Mouse (Mus musculus): Measurements from ENCODE around the gene Cyp2u1. TPM values are rescaled to one million over a fixed set of nuclear protein-coding genes. Genes with fewer than 3 reads are reported as not detected.

Cyp2u1 gene
- polyA plus RNA-seq, 1 experiment from 2014 or later = 2.3 TPM

- Histone ChIP-seq H3K27me3 (ENCODE audit: control insufficient read depth, insufficient read depth, low read length) (no peaks in the 10 kb centered on the region), H3K4me3 (ENCODE audit: low read depth, low read length) (no peak overlapping the region), H3K9ac (replicated peaks; ENCODE audit: low read depth, low read length) (no peak overlapping the region), H3K27ac (ENCODE audit: low read length) (no peak overlapping the region), H3K9me3 (ENCODE audit: control insufficient read depth, low read depth, low read length) (no peaks in the 10 kb centered on the region), H3K36me3 (ENCODE audit: control insufficient read depth, insufficient read depth, low read length) (no peaks in the 10 kb centered on the region), H3K4me2 (replicated peaks; ENCODE audit: low read depth, low read length) (no peak overlapping the region), H3K4me1 (ENCODE audit: control insufficient read depth, insufficient read depth, low read length) (no peaks in the 10 kb centered on the region)
- WGBS = 95% methylated on average over 1 of the region's 1 CpGs
- no peak for ATAC-seq (ENCODE audit: insufficient number of reproducible peaks, insufficient read depth, low FRiP score, low read depth)
Observed at GRCm38 (mm10) chr3:131317126-131317525, 14.1 kb upstream of the Cyp2u1 start.

DNA sequence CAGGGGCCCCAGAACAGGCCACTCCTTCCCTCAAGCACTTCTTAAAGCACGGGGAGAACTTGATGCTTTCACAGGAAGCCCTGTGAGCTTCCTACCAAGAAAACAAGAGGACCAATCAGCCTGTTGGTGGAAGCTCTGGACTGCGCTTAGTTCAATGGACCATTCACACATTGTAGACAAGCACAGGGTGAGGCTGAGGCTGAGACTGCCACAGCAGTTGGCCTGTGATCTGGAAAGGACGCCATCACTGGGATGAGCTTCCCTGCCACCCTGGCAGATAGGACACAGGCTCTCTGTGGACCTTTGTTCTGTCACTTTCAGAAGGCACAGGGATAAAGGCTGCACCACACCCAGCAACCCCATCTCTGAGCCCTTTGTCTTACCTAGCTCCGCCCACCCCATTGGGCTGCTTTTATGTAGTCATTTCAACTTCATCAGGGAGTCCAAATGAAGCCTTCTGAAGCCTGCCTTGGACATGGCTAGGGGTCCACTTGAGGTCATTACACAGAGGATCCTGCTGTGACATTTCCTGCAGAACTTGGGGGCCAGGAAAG, 13.0 kb upstream of the Cyp2u1 start:
- H3K9ac ChIP-seq (replicated peaks; ENCODE audit: low read depth, low read length) = no peak overlapping the region
- H3K27ac ChIP-seq (ENCODE audit: low read length) = no peak overlapping the region
- no peak overlapping the region for H3K4me3 ChIP-seq (ENCODE audit: low read depth, low read length)
- no peak for ATAC-seq (ENCODE audit: insufficient number of reproducible peaks, insufficient read depth, low FRiP score, low read depth)
- H3K4me2 ChIP-seq (replicated peaks; ENCODE audit: low read depth, low read length) = no peak overlapping the region
- no peaks in the 10 kb centered on the region for H3K4me1 ChIP-seq (ENCODE audit: control insufficient read depth, insufficient read depth, low read length)
- no peaks in the 10 kb centered on the region for H3K27me3 ChIP-seq (ENCODE audit: control insufficient read depth, insufficient read depth, low read length)
- WGBS = 64% methylated on average over 4 of the region's 4 CpGs
- no peaks in the 10 kb centered on the region for H3K9me3 ChIP-seq (ENCODE audit: control insufficient read depth, low read depth, low read length)
- no peaks in the 10 kb centered on the region for H3K36me3 ChIP-seq (ENCODE audit: control insufficient read depth, insufficient read depth, low read length)

GRCm38 (mm10) chr3:131312340-131312739, 9.3 kb upstream of the Cyp2u1 start:
- no peak for ATAC-seq (ENCODE audit: insufficient number of reproducible peaks, insufficient read depth, low FRiP score, low read depth)
- Histone ChIP-seq H3K4me2 (replicated peaks; ENCODE audit: low read depth, low read length) (no peak overlapping the region), H3K9me3 (ENCODE audit: control insufficient read depth, low read depth, low read length) (peaks cover 7% of the 10 kb centered on the region), H3K27ac (ENCODE audit: low read length) (no peak overlapping the region), H3K36me3 (ENCODE audit: control insufficient read depth, insufficient read depth, low read length) (no peaks in the 10 kb centered on the region), H3K27me3 (ENCODE audit: control insufficient read depth, insufficient read depth, low read length) (no peaks in the 10 kb centered on the region), H3K9ac (replicated peaks; ENCODE audit: low read depth, low read length) (no peak overlapping the region), H3K4me1 (ENCODE audit: control insufficient read depth, insufficient read depth, low read length) (no peaks in the 10 kb centered on the region), H3K4me3 (ENCODE audit: low read depth, low read length) (no peak overlapping the region)
- WGBS = 31% methylated on average over 9 of the region's 9 CpGs

GRCm38 (mm10) chr3:131310572-131310971, 7.5 kb upstream of the Cyp2u1 start:
- ATAC-seq (ENCODE audit: insufficient number of reproducible peaks, insufficient read depth, low FRiP score, low read depth) = no peak
- H3K4me2 ChIP-seq (replicated peaks; ENCODE audit: low read depth, low read length) = no peak overlapping the region
- no peaks in the 10 kb centered on the region for H3K36me3 ChIP-seq (ENCODE audit: control insufficient read depth, insufficient read depth, low read length)

DNA sequence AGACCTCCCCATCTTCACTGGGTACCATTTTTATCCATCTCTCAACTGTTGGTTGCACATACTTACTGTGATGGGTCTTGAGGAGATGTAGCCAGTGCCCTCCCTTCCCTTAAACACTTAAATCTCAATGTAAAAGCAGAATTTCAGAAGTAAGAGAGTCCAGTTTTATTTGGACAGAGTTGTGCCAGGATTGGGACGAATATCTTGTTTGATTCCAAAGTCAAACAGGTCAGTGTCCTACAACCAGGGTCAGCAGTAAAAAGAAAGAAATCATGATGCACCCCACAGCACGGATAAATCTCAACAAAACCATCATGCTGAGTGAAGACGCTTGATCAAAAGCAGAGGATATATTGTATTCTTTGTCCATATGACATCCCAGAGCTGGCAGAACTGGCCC, 4.8 kb upstream of the Cyp2u1 start:
- ATAC-seq (ENCODE audit: insufficient number of reproducible peaks, insufficient read depth, low FRiP score, low read depth) = no peak
- no peak overlapping the region for H3K4me3 ChIP-seq (ENCODE audit: low read depth, low read length)
- no peak overlapping the region for H3K4me2 ChIP-seq (replicated peaks; ENCODE audit: low read depth, low read length)
- H3K9ac ChIP-seq (replicated peaks; ENCODE audit: low read depth, low read length) = no peak overlapping the region
- H3K4me1 ChIP-seq (ENCODE audit: control insufficient read depth, insufficient read depth, low read length) = no peaks in the 10 kb centered on the region
- peaks cover 7% of the 10 kb centered on the region for H3K9me3 ChIP-seq (ENCODE audit: control insufficient read depth, low read depth, low read length)
- H3K36me3 ChIP-seq (ENCODE audit: control insufficient read depth, insufficient read depth, low read length) = no peaks in the 10 kb centered on the region
- WGBS = 85% methylated on average over 3 of the region's 3 CpGs
- no peaks in the 10 kb centered on the region for H3K27me3 ChIP-seq (ENCODE audit: control insufficient read depth, insufficient read depth, low read length)
- H3K27ac ChIP-seq (ENCODE audit: low read length) = no peak overlapping the region

More at GRCm38 (mm10) chr3:131310572-131310971, 7.5 kb upstream of the Cyp2u1 start:
- H3K27me3 ChIP-seq (ENCODE audit: control insufficient read depth, insufficient read depth, low read length) = no peaks in the 10 kb centered on the region
- H3K4me1 ChIP-seq (ENCODE audit: control insufficient read depth, insufficient read depth, low read length) = no peaks in the 10 kb centered on the region
- no peak overlapping the region for H3K4me3 ChIP-seq (ENCODE audit: low read depth, low read length)
- no peak overlapping the region for H3K27ac ChIP-seq (ENCODE audit: low read length)
- WGBS = 76% methylated on average over 4 of the region's 4 CpGs
- no peak overlapping the region for H3K9ac ChIP-seq (replicated peaks; ENCODE audit: low read depth, low read length)
- H3K9me3 ChIP-seq (ENCODE audit: control insufficient read depth, low read depth, low read length) = peaks cover 7% of the 10 kb centered on the region

GRCm38 (mm10) chr3:131306255-131306654, 3.2 kb upstream of the Cyp2u1 start:
- peaks cover 7% of the 10 kb centered on the region for H3K9me3 ChIP-seq (ENCODE audit: control insufficient read depth, low read depth, low read length)
- WGBS = 85% methylated on average over 7 of the region's 7 CpGs
- H3K4me2 ChIP-seq (replicated peaks; ENCODE audit: low read depth, low read length) = no peak overlapping the region
- no peak for ATAC-seq (ENCODE audit: insufficient number of reproducible peaks, insufficient read depth, low FRiP score, low read depth)
- no peak overlapping the region for H3K4me3 ChIP-seq (ENCODE audit: low read depth, low read length)
- H3K27me3 ChIP-seq (ENCODE audit: control insufficient read depth, insufficient read depth, low read length) = no peaks in the 10 kb centered on the region
- no peak overlapping the region for H3K9ac ChIP-seq (replicated peaks; ENCODE audit: low read depth, low read length)
- H3K4me1 ChIP-seq (ENCODE audit: control insufficient read depth, insufficient read depth, low read length) = no peaks in the 10 kb centered on the region
- H3K36me3 ChIP-seq (ENCODE audit: control insufficient read depth, insufficient read depth, low read length) = no peaks in the 10 kb centered on the region
- no peak overlapping the region for H3K27ac ChIP-seq (ENCODE audit: low read length)

- Histone ChIP-seq H3K4me3 (ENCODE audit: low read depth, low read length) (peak overlapping the region; percentile 74), H3K36me3 (ENCODE audit: control insufficient read depth, insufficient read depth, low read length) (no peaks in the 10 kb centered on the region), H3K27me3 (ENCODE audit: control insufficient read depth, insufficient read depth, low read length) (no peaks in the 10 kb centered on the region)
Observed at GRCm38 (mm10) chr3:131303320-131303714, 290 bp upstream of the Cyp2u1 start.

GRCm38 (mm10) chr3:131299908-131300307, 3.1 kb downstream of the Cyp2u1 start:
- H3K4me3 ChIP-seq (ENCODE audit: low read depth, low read length) = no peak overlapping the region
- H3K4me1 ChIP-seq (ENCODE audit: control insufficient read depth, insufficient read depth, low read length) = no peaks in the 10 kb centered on the region
- no peaks in the 10 kb centered on the region for H3K27me3 ChIP-seq (ENCODE audit: control insufficient read depth, insufficient read depth, low read length)
- no peak overlapping the region for H3K9ac ChIP-seq (replicated peaks; ENCODE audit: low read depth, low read length)
- no peaks in the 10 kb centered on the region for H3K9me3 ChIP-seq (ENCODE audit: control insufficient read depth, low read depth, low read length)
- ATAC-seq (ENCODE audit: insufficient number of reproducible peaks, insufficient read depth, low FRiP score, low read depth) = no peak
- no peaks in the 10 kb centered on the region for H3K36me3 ChIP-seq (ENCODE audit: control insufficient read depth, insufficient read depth, low read length)
- 10% methylated on average over 6 of the region's 6 CpGs for WGBS
- H3K4me2 ChIP-seq (replicated peaks; ENCODE audit: low read depth, low read length) = no peak overlapping the region
- no peak overlapping the region for H3K27ac ChIP-seq (ENCODE audit: low read length)

More at GRCm38 (mm10) chr3:131303320-131303714, 290 bp upstream of the Cyp2u1 start:
- no peak overlapping the region for H3K27ac ChIP-seq (ENCODE audit: low read length)
- H3K4me1 ChIP-seq (ENCODE audit: control insufficient read depth, insufficient read depth, low read length) = no peaks in the 10 kb centered on the region
- ATAC-seq (ENCODE audit: insufficient number of reproducible peaks, insufficient read depth, low FRiP score, low read depth) = peak; percentile 25; the same call in 1 of the 2 replicates
- no peak overlapping the region for H3K9ac ChIP-seq (replicated peaks; ENCODE audit: low read depth, low read length)
- peak overlapping the region; percentile 100 for H3K4me2 ChIP-seq (replicated peaks; ENCODE audit: low read depth, low read length)
- H3K9me3 ChIP-seq (ENCODE audit: control insufficient read depth, low read depth, low read length) = no peaks in the 10 kb centered on the region
- 23% methylated on average over 5 of the region's 5 CpGs for WGBS

GRCm38 (mm10) chr3:131299078-131299477, 3.9 kb downstream of the Cyp2u1 start:
- Histone ChIP-seq H3K27ac (ENCODE audit: low read length) (no peak overlapping the region), H3K27me3 (ENCODE audit: control insufficient read depth, insufficient read depth, low read length) (no peaks in the 10 kb centered on the region), H3K9ac (replicated peaks; ENCODE audit: low read depth, low read length) (no peak overlapping the region), H3K9me3 (ENCODE audit: control insufficient read depth, low read depth, low read length) (no peaks in the 10 kb centered on the region), H3K36me3 (ENCODE audit: control insufficient read depth, insufficient read depth, low read length) (no peaks in the 10 kb centered on the region), H3K4me1 (ENCODE audit: control insufficient read depth, insufficient read depth, low read length) (no peaks in the 10 kb centered on the region), H3K4me3 (ENCODE audit: low read depth, low read length) (no peak overlapping the region), H3K4me2 (replicated peaks; ENCODE audit: low read depth, low read length) (no peak overlapping the region)
- WGBS = 78% methylated on average over 9 of the region's 9 CpGs
- ATAC-seq (ENCODE audit: insufficient number of reproducible peaks, insufficient read depth, low FRiP score, low read depth) = no peak
